Mouse (Mus musculus) testis, adult 2 months (tissue): ENCODE results near the gene Brca2. TPM values are rescaled to one million over a fixed set of nuclear protein-coding genes. Genes with fewer than 3 reads are reported as not detected.

Experiments used
- H3K27ac ChIP-seq: fragments of 200-500 bp; 2 replicates; pipeline ENCODE4 v1.5.1; 2012; ENCODE audit warnings: low read depth, low read length; ENCODE audit not compliant: control insufficient read depth, insufficient read depth
- H3K27me3 ChIP-seq: fragments of 200-500 bp; 2 replicates; pipeline ENCODE4 v1.6.1; 2012; ENCODE audit warnings: mild to moderate bottlenecking, low read length, moderate library complexity; ENCODE audit not compliant: control insufficient read depth, insufficient read depth
- H3K36me3 ChIP-seq: fragments of 200-500 bp; 2 replicates; pipeline ENCODE4 v1.6.1; 2012; ENCODE audit warnings: mild to moderate bottlenecking, low read length; ENCODE audit not compliant: control insufficient read depth, insufficient read depth
- H3K4me1 ChIP-seq: fragments of 200-500 bp; 2 replicates; pipeline ENCODE4 v1.6.1; 2012; ENCODE audit warnings: low read length; ENCODE audit not compliant: control insufficient read depth, insufficient read depth
- H3K4me3 ChIP-seq: fragments of 200-500 bp; 2 replicates; pipeline ENCODE4 v1.5.1; 2012; ENCODE audit warnings: low read depth, mild to moderate bottlenecking, low read length, moderate library complexity, mixed read lengths; ENCODE audit not compliant: control insufficient read depth
- CTCF ChIP-seq: fragments of 200-500 bp; IDR thresholded peaks from 2 replicates; pipeline ENCODE4 v1.5.1; 2012; ENCODE audit warnings: low read depth, mild to moderate bottlenecking, inconsistent platforms, low read length, moderate library complexity; ENCODE audit not compliant: control insufficient read depth, insufficient read depth, insufficient replicate concordance
- POLR2A ChIP-seq: fragments of 200-500 bp; IDR thresholded peaks from 2 replicates; pipeline ENCODE4 v1.6.1; 2012; ENCODE audit warnings: low read depth, mild to moderate bottlenecking, inconsistent platforms, low read length, moderate library complexity; ENCODE audit not compliant: control insufficient read depth
- polyA plus RNA-seq: library from polyadenylated mRNA; depleted of rRNA; stranded (reverse); fragments of >200 nt; gene quantifications from 2 replicates; pipeline ENCODE4 v1.2.3, GENCODE M21; 2012

Gene Brca2
- polyA plus RNA-seq, 1 experiment, result 27.9 TPM

GRCm38 (mm10) chr5:150578613-150579171 is 56.3 kb downstream of the Brca2 start:
- peaks cover 2% of the 10 kb centered on the region for H3K4me1 ChIP-seq
- H3K27me3 ChIP-seq, result no peaks in the 10 kb centered on the region
- H3K4me3 ChIP-seq, result no peak overlapping the region
- no peaks in the 10 kb centered on the region for H3K36me3 ChIP-seq
- TF ChIP-seq POLR2A (no peak), CTCF (no peak)
- H3K27ac ChIP-seq, result no peak overlapping the region

- H3K27me3 ChIP-seq, result no peaks in the 10 kb centered on the region
- no peak overlapping the region for H3K4me3 ChIP-seq
- TF ChIP-seq POLR2A (no peak), CTCF (no peak)
- H3K36me3 ChIP-seq, result no peaks in the 10 kb centered on the region
- H3K27ac ChIP-seq, result no peak overlapping the region
- peaks cover 4% of the 10 kb centered on the region for H3K4me1 ChIP-seq
Observed at GRCm38 (mm10) chr5:150581180-150581579, 58.8 kb downstream of the Brca2 start.

- Histone ChIP-seq H3K36me3 (no peaks in the 10 kb centered on the region), H3K27ac (no peak overlapping the region), H3K4me1 (peaks cover 2% of the 10 kb centered on the region), H3K4me3 (no peak overlapping the region), H3K27me3 (no peaks in the 10 kb centered on the region)
- TF ChIP-seq CTCF, result no peak
- TF ChIP-seq POLR2A, result no peak
Observed at GRCm38 (mm10) chr5:150583181-150583580, 60.8 kb downstream of the Brca2 start.

GRCm38 (mm10) chr5:150583622-150584336 is 61.3 kb downstream of the Brca2 start:
- Histone ChIP-seq H3K4me3 (no peak overlapping the region), H3K36me3 (no peaks in the 10 kb centered on the region), H3K27me3 (no peaks in the 10 kb centered on the region), H3K4me1 (peaks cover 2% of the 10 kb centered on the region), H3K27ac (no peak overlapping the region)
- TF ChIP-seq CTCF, result no peak
- no peak for TF ChIP-seq POLR2A

GRCm38 (mm10) chr5:150584337-150584729 is 61.9 kb downstream of the Brca2 start:
- H3K4me3 ChIP-seq, result no peak overlapping the region
- H3K36me3 ChIP-seq, result no peaks in the 10 kb centered on the region
- peaks cover 2% of the 10 kb centered on the region for H3K4me1 ChIP-seq
- H3K27me3 ChIP-seq, result no peaks in the 10 kb centered on the region
- no peak for TF ChIP-seq CTCF
- H3K27ac ChIP-seq, result no peak overlapping the region

- H3K4me1 ChIP-seq, result peaks cover 5% of the 10 kb centered on the region
Observed at GRCm38 (mm10) chr5:150589945-150590344, 67.5 kb downstream of the Brca2 start.

GRCm38 (mm10) chr5:150592186-150592903 is 69.9 kb downstream of the Brca2 start:
- H3K4me1 ChIP-seq, result peaks cover 8% of the 10 kb centered on the region
- H3K36me3 ChIP-seq, result no peaks in the 10 kb centered on the region
- no peaks in the 10 kb centered on the region for H3K27me3 ChIP-seq
- no peak overlapping the region for H3K27ac ChIP-seq
- H3K4me3 ChIP-seq, result no peak overlapping the region
- TF ChIP-seq POLR2A (no peak), CTCF (no peak)

More at GRCm38 (mm10) chr5:150589945-150590344, 67.5 kb downstream of the Brca2 start:
- Histone ChIP-seq H3K27me3 (no peaks in the 10 kb centered on the region), H3K4me3 (no peak overlapping the region), H3K36me3 (no peaks in the 10 kb centered on the region), H3K27ac (no peak overlapping the region)
- TF ChIP-seq CTCF, result no peak
- TF ChIP-seq POLR2A, result no peak
